Mouse (Mus musculus): ENCODE results near the gene Kcnq1. TPM values are rescaled to one million over a fixed set of nuclear protein-coding genes. Genes with fewer than 3 reads are reported as not detected.
A peak's percentile ranks its signal among the peaks of the same experiment; 100 is the strongest.

The Kcnq1 gene
- total and polyA plus RNA-seq, 3 experiments: not detected

GRCm38 (mm10) chr7:143057667-143058220, 48.4 kb upstream of the Kcnq1 start:
- no peak for DNase-seq (ENCODE audit: extremely low read depth)
- peaks cover 91% of the 10 kb centered on the region for H3K79me2 ChIP-seq (replicated peaks; ENCODE audit: control insufficient read depth, extremely low read depth, insufficient read depth, poor library complexity, severe bottlenecking)
- H3K36me3 ChIP-seq (replicated peaks in 1 of 2; ENCODE audit: control insufficient read depth in 1 of 2, insufficient read depth in 1 of 2, low read length in 1 of 2): peaks cover 44 to 88% of the 10 kb centered on the region in 2 experiments
- TF ChIP-seq BHLHE40 (IDR thresholded peaks at IDR 0.05; ENCODE audit: low read depth, low read length) (no peak), MAX (IDR thresholded peaks at IDR 0.05; ENCODE audit: low read length) (no peak), CHD1 (IDR thresholded peaks at IDR 0.05; ENCODE audit: low read depth, low read length) (no peak)
- peak overlapping the region; percentile 40 for H3K27ac ChIP-seq (ENCODE audit: insufficient read depth, low read depth)
- peaks cover 37 to 69% of the 10 kb centered on the region in 2 experiments for H3K4me1 ChIP-seq (ENCODE audit: control insufficient read depth in 1 of 2, insufficient read depth in 2 of 2)
- no peaks in the 10 kb centered on the region for H3K9me3 ChIP-seq (replicated peaks; ENCODE audit: low read length)
- no peaks in the 10 kb centered on the region for H3K27me3 ChIP-seq (replicated peaks)
- H3K9ac ChIP-seq (ENCODE audit: insufficient read depth, low read depth): peak overlapping the region; percentile 10; the same call in 1 of the 2 replicates
- in situ Hi-C loops (cut with MboI; ENCODE audit: low pct_ligation_motif_present, low pct_unique_long_range_greater_than_20kb, low sequenced_read_pairs) (no loop called here), dilution Hi-C loops (cut with MboI; ENCODE audit: extremely low pct_ligation_motif_present, extremely low pct_unique_long_range_greater_than_20kb, low sequenced_read_pairs) (no loop called here)
- H3K4me2 ChIP-seq (ENCODE audit: insufficient read depth, low read depth, poor library complexity, severe bottlenecking): peak overlapping the region; percentile 9; the same call in 1 of the 2 replicates
- no peak overlapping the region for H3K4me3 ChIP-seq (replicated peaks in 1 of 3; ENCODE audit: low read depth in 2 of 3, low read length in 2 of 3, poor library complexity in 1 of 3)

- dilution Hi-C loops (cut with MboI; ENCODE audit: extremely low pct_ligation_motif_present, extremely low pct_unique_long_range_greater_than_20kb, low sequenced_read_pairs): no loop called here
- peak overlapping the region; percentile 32; the same call in 1 of the 2 replicates for H3K4me2 ChIP-seq (ENCODE audit: insufficient read depth, low read depth, poor library complexity, severe bottlenecking)
- no peak overlapping the region for H3K4me3 ChIP-seq (replicated peaks in 1 of 3; ENCODE audit: low read depth in 2 of 3, low read length in 2 of 3, poor library complexity in 1 of 3)
- H3K9ac ChIP-seq (ENCODE audit: insufficient read depth, low read depth): no peak overlapping the region; the same call in 1 of the 2 replicates
- in situ Hi-C loops (cut with MboI; ENCODE audit: low pct_ligation_motif_present, low pct_unique_long_range_greater_than_20kb, low sequenced_read_pairs): no loop called here
- H3K4me1 ChIP-seq (ENCODE audit: control insufficient read depth in 1 of 2, insufficient read depth in 2 of 2): peaks cover 37 to 69% of the 10 kb centered on the region in 2 experiments
- peaks cover 49 to 94% of the 10 kb centered on the region in 2 experiments for H3K36me3 ChIP-seq (replicated peaks in 1 of 2; ENCODE audit: control insufficient read depth in 1 of 2, insufficient read depth in 1 of 2, low read length in 1 of 2)
- peak overlapping the region; percentile 40 for H3K27ac ChIP-seq (ENCODE audit: insufficient read depth, low read depth)
- peaks cover 85% of the 10 kb centered on the region for H3K79me2 ChIP-seq (replicated peaks; ENCODE audit: control insufficient read depth, extremely low read depth, insufficient read depth, poor library complexity, severe bottlenecking)
- no peak for DNase-seq (ENCODE audit: extremely low read depth)
- no peaks in the 10 kb centered on the region for H3K27me3 ChIP-seq (replicated peaks)
- TF ChIP-seq USF1 (IDR thresholded peaks at IDR 0.05; ENCODE audit: low read depth, low read length) (no peak), MEF2A (IDR thresholded peaks at IDR 0.05; ENCODE audit: borderline replicate concordance, low read depth, low read length) (peak; percentile 14; the same call in 1 of the 2 replicates)
- no peaks in the 10 kb centered on the region for H3K9me3 ChIP-seq (replicated peaks; ENCODE audit: low read length)
Observed at GRCm38 (mm10) chr7:143058221-143058697, 47.9 kb upstream of the Kcnq1 start.

- dilution Hi-C loops (cut with MboI; ENCODE audit: extremely low pct_ligation_motif_present, extremely low pct_unique_long_range_greater_than_20kb, low sequenced_read_pairs) (no loop called here), in situ Hi-C loops (cut with MboI; ENCODE audit: low pct_ligation_motif_present, low pct_unique_long_range_greater_than_20kb, low sequenced_read_pairs) (no loop called here)
- DNase-seq (ENCODE audit: extremely low read depth): no peak
- no peaks in the 10 kb centered on the region for H3K9me3 ChIP-seq (replicated peaks; ENCODE audit: low read length)
- H3K36me3 ChIP-seq (replicated peaks in 1 of 2; ENCODE audit: control insufficient read depth in 1 of 2, insufficient read depth in 1 of 2, low read length in 1 of 2): peaks cover 60 to 99% of the 10 kb centered on the region in 2 experiments
- no peak overlapping the region for H3K4me3 ChIP-seq (replicated peaks in 1 of 3; ENCODE audit: low read depth in 2 of 3, low read length in 2 of 3, poor library complexity in 1 of 3)
- no peak overlapping the region for H3K4me2 ChIP-seq (ENCODE audit: insufficient read depth, low read depth, poor library complexity, severe bottlenecking)
- TF ChIP-seq CHD1 (IDR thresholded peaks at IDR 0.05; ENCODE audit: low read depth, low read length): no peak
- TF ChIP-seq MAFK (IDR thresholded peaks at IDR 0.05; ENCODE audit: insufficient replicate concordance, low read length): no peak
- TF ChIP-seq UBTF (IDR thresholded peaks at IDR 0.05; ENCODE audit: low read depth, low read length): no peak
- no peak for TF ChIP-seq ETS1 (conservative IDR thresholded peaks at IDR 0.05; ENCODE audit: low read depth, low read length)
- TF ChIP-seq MXI1 (IDR thresholded peaks at IDR 0.05; ENCODE audit: low read depth, low read length): no peak
- TF ChIP-seq HCFC1 (IDR thresholded peaks at IDR 0.05; ENCODE audit: low read depth, low read length): no peak
- TF ChIP-seq IRF4 (IDR thresholded peaks at IDR 0.05; ENCODE audit: low read depth, low read length): no peak
- no peak for TF ChIP-seq MEF2A (IDR thresholded peaks at IDR 0.05; ENCODE audit: borderline replicate concordance, low read depth, low read length)
- TF ChIP-seq POLR2A (IDR thresholded peaks at IDR 0.05; ENCODE audit: low read depth, low read length): no peak
- no peak for TF ChIP-seq MYC (IDR thresholded peaks at IDR 0.05; ENCODE audit: low read depth, low read length)
- TF ChIP-seq EP300 (IDR thresholded peaks at IDR 0.05; ENCODE audit: low read length): no peak
- no peak for TF ChIP-seq USF1 (IDR thresholded peaks at IDR 0.05; ENCODE audit: low read depth, low read length)
- TF ChIP-seq USF2 (conservative IDR thresholded peaks at IDR 0.05; ENCODE audit: low read depth, low read length): no peak
- no peak for TF ChIP-seq ZKSCAN1 (IDR thresholded peaks at IDR 0.05; ENCODE audit: borderline replicate concordance, low read depth, low read length)
- no peak for TF ChIP-seq NRF1 (IDR thresholded peaks at IDR 0.05; ENCODE audit: low read depth, low read length)
- no peak for TF ChIP-seq NELFE (IDR thresholded peaks at IDR 0.05; ENCODE audit: low read depth, low read length)
- no peak for TF ChIP-seq TBP (conservative IDR thresholded peaks at IDR 0.05; ENCODE audit: low read depth, low read length)
- no peak for TF ChIP-seq RAD21 (IDR thresholded peaks at IDR 0.05; ENCODE audit: low read depth, low read length)
- no peak for TF ChIP-seq JUND (conservative IDR thresholded peaks at IDR 0.05; ENCODE audit: low read depth, low read length)
- no peak for TF ChIP-seq TCF12 (IDR thresholded peaks at IDR 0.05; ENCODE audit: low read depth, low read length)
- no peaks in the 10 kb centered on the region for H3K27me3 ChIP-seq (replicated peaks)
- peaks cover 80% of the 10 kb centered on the region for H3K79me2 ChIP-seq (replicated peaks; ENCODE audit: control insufficient read depth, extremely low read depth, insufficient read depth, poor library complexity, severe bottlenecking)
- no peak overlapping the region for H3K9ac ChIP-seq (ENCODE audit: insufficient read depth, low read depth)
- H3K4me1 ChIP-seq (ENCODE audit: control insufficient read depth in 1 of 2, insufficient read depth in 2 of 2): peaks cover 37 to 69% of the 10 kb centered on the region in 2 experiments
- no peak overlapping the region for H3K27ac ChIP-seq (ENCODE audit: insufficient read depth, low read depth)
Observed at GRCm38 (mm10) chr7:143059202-143059870, 46.8 kb upstream of the Kcnq1 start.
